Mouse (Mus musculus): ENCODE measurements around the gene Hsd17b12. TPM values are rescaled to one million over a fixed set of nuclear protein-coding genes. Genes with fewer than 3 reads are reported as not detected.

Hsd17b12 gene
- polyA plus RNA-seq, 1 experiment from 2014 or later, result 109 TPM

DNA sequence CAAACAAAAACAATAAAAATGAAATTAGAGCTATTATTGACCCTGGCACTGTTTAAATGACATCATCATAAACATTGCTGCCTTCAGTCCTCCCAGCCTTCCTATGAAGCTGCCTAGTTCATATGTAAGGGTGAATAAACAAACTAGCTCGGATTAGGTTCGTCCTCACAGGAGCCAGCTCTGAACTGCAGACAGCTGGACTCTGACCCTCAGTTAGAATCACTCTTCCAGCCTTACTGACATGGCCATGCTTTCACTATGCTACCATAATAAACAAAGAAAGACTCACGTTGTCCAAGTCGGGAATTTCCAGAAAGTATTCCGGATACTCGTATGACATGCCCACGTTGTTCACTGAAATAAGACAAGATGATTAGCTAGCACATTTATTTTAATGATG is 91.6 kb downstream of the Hsd17b12 start:
- WGBS, result 82% methylated on average over 7 of the region's 7 CpGs
- Histone ChIP-seq H3K36me3 (no peaks in the 10 kb centered on the region), H3K27ac (replicated peaks) (no peak overlapping the region), H3K4me1 (no peaks in the 10 kb centered on the region), H3K9me3 (no peaks in the 10 kb centered on the region), H3K9ac (replicated peaks) (no peak overlapping the region), H3K27me3 (no peaks in the 10 kb centered on the region), H3K4me3 (no peak overlapping the region), H3K4me2 (replicated peaks) (no peak overlapping the region)
- no peak for ATAC-seq (ENCODE audit: low FRiP score, low read depth)

GRCm38 (mm10) chr2:94062791-94063190 is 95.0 kb downstream of the Hsd17b12 start:
- H3K27ac ChIP-seq (replicated peaks), result no peak overlapping the region
- H3K9ac ChIP-seq (replicated peaks), result no peak overlapping the region
- no peaks in the 10 kb centered on the region for H3K9me3 ChIP-seq
- H3K4me3 ChIP-seq, result no peak overlapping the region
- ATAC-seq (ENCODE audit: low FRiP score, low read depth), result no peak
- H3K4me2 ChIP-seq (replicated peaks), result no peak overlapping the region
- WGBS, result 90% methylated on average over 4 of the region's 4 CpGs
- no peaks in the 10 kb centered on the region for H3K36me3 ChIP-seq
- H3K27me3 ChIP-seq, result no peaks in the 10 kb centered on the region
- no peaks in the 10 kb centered on the region for H3K4me1 ChIP-seq

DNA sequence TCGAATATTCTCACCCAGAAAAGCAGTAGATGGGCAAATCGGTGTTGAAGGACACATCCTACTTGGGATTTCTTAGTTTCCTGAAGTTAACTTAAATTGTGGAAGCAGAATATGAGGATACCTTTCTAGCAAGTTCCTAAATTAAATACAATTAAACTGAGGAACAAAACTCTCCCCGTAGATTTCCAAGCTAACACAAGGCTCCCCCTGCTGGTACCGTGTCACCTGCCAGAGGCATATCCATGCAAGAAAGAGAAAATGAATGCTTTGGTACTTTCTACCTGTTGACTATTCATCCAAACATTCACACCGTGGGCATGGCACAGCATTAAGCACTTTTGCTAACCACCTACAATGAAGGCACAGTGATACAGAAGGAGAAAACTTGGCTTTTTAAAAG is 98.3 kb downstream of the Hsd17b12 start:
- no peak overlapping the region for H3K4me2 ChIP-seq (replicated peaks)
- ATAC-seq (ENCODE audit: low FRiP score, low read depth), result no peak
- no peak overlapping the region for H3K4me3 ChIP-seq
- no peaks in the 10 kb centered on the region for H3K27me3 ChIP-seq
- H3K27ac ChIP-seq (replicated peaks), result no peak overlapping the region
- WGBS, result 91% methylated on average over 5 of the region's 5 CpGs
- H3K4me1 ChIP-seq, result no peaks in the 10 kb centered on the region
- no peaks in the 10 kb centered on the region for H3K36me3 ChIP-seq
- no peaks in the 10 kb centered on the region for H3K9me3 ChIP-seq
- no peak overlapping the region for H3K9ac ChIP-seq (replicated peaks)

DNA sequence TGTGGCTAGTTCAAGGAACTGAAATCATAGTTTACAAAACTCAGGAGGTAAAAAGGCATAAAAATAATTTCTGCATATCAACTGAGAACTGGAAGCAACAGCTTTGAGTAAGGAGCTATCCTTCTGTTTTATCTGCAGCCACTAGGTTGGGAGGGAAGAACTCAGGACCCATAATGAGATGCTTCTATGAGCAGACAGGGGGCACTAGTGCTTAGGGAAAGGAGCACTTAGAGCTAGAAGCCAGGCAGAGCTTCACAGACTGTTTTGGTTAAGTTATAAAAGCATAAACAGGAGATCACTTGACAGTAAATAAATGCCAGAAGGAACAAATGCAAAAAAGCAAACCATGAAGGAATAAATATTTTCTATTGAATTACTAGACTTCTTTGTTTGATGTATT is 103.0 kb downstream of the Hsd17b12 start:
- Histone ChIP-seq H3K9ac (replicated peaks) (no peak overlapping the region), H3K4me2 (replicated peaks) (no peak overlapping the region), H3K36me3 (0 out of 2 replicates have a peak, but pooled peaks cover 3% of the 10 kb centered on the region), H3K9me3 (no peaks in the 10 kb centered on the region), H3K27me3 (no peaks in the 10 kb centered on the region), H3K4me3 (no peak overlapping the region), H3K4me1 (peaks cover 3% of the 10 kb centered on the region; the same call in 1 of the 2 replicates), H3K27ac (replicated peaks) (no peak overlapping the region)
- no peak for ATAC-seq (ENCODE audit: low FRiP score, low read depth)

GRCm38 (mm10) chr2:94051952-94052351 is 105.8 kb downstream of the Hsd17b12 start:
- Histone ChIP-seq H3K9me3 (no peaks in the 10 kb centered on the region), H3K4me2 (replicated peaks) (no peak overlapping the region), H3K27me3 (no peaks in the 10 kb centered on the region), H3K9ac (replicated peaks) (no peak overlapping the region), H3K36me3 (0 out of 2 replicates have a peak, but pooled peaks cover 3% of the 10 kb centered on the region), H3K27ac (replicated peaks) (no peak overlapping the region), H3K4me3 (no peak overlapping the region), H3K4me1 (peaks cover 12% of the 10 kb centered on the region)
- WGBS, result 87% methylated on average over 5 of the region's 5 CpGs
- no peak for ATAC-seq (ENCODE audit: low FRiP score, low read depth)

- ATAC-seq (ENCODE audit: low FRiP score, low read depth), result no peak
- Histone ChIP-seq H3K27me3 (no peaks in the 10 kb centered on the region), H3K9ac (replicated peaks) (no peak overlapping the region), H3K4me3 (no peak overlapping the region), H3K4me1 (peaks cover 12% of the 10 kb centered on the region), H3K36me3 (0 out of 2 replicates have a peak, but pooled peaks cover 3% of the 10 kb centered on the region), H3K27ac (replicated peaks) (no peak overlapping the region), H3K9me3 (no peaks in the 10 kb centered on the region), H3K4me2 (replicated peaks) (no peak overlapping the region)
- WGBS, result 95% methylated on average over 3 of the region's 3 CpGs
These were observed 106.9 kb downstream of the Hsd17b12 start for GRCm38 (mm10) chr2:94050901-94051300.

- no peak for ATAC-seq (ENCODE audit: low FRiP score, low read depth)
- Histone ChIP-seq H3K27me3 (no peaks in the 10 kb centered on the region), H3K9ac (replicated peaks) (no peak overlapping the region), H3K27ac (replicated peaks) (peak overlapping the region; percentile 58), H3K9me3 (no peaks in the 10 kb centered on the region), H3K36me3 (0 out of 2 replicates have a peak, but pooled peaks cover 3% of the 10 kb centered on the region), H3K4me1 (peaks cover 19% of the 10 kb centered on the region), H3K4me3 (no peak overlapping the region), H3K4me2 (replicated peaks) (no peak overlapping the region)
- 75% methylated on average over 5 of the region's 5 CpGs for WGBS
These were observed 108.1 kb downstream of the Hsd17b12 start for GRCm38 (mm10) chr2:94049471-94050176.

DNA sequence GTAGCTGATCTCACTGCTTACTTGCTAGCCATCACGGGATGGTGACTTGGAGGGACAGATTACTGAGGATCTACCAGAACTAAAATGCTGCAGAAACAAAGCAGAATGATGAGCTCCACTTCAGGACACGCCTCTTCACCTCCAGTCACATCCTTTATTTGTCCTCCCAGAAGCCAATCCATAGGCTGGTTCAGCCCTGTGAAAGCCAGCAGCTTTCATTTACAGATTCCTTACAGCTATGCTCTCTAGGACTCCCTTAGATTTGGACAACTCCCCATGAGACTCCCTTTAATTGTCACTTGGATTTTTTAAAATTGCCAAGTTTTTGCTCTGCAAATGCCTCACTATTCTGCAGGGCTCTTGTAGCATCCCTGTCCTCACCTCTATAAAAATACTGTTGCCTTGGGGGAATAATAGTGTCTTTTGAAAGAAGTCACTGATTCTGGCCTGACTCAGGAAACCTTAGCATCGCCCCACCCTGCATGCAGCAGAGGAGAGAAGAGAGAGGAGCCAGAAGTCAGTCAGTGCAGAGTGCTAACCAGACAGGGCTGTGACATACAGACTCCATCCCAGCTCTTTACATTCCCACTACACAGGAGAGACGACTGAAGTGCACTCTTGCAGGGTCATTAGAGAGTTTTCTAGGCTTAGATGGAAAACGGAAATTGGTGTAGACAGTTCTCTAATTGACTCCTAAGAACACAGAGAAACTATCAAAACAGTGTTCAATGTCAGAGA is 108.9 kb downstream of the Hsd17b12 start:
- no peak overlapping the region for H3K4me2 ChIP-seq (replicated peaks)
- H3K27me3 ChIP-seq, result no peaks in the 10 kb centered on the region
- H3K9ac ChIP-seq (replicated peaks), result no peak overlapping the region
- peaks cover 25% of the 10 kb centered on the region for H3K4me1 ChIP-seq
- no peaks in the 10 kb centered on the region for H3K9me3 ChIP-seq
- no peak for ATAC-seq (ENCODE audit: low FRiP score, low read depth)
- no peak overlapping the region for H3K4me3 ChIP-seq
- peak overlapping the region; percentile 58 for H3K27ac ChIP-seq (replicated peaks)
- H3K36me3 ChIP-seq, result 0 out of 2 replicates have a peak, but pooled peaks cover 3% of the 10 kb centered on the region
- WGBS, result 69% methylated on average over 5 of the region's 5 CpGs

- Histone ChIP-seq H3K36me3 (0 out of 2 replicates have a peak, but pooled peaks cover 3% of the 10 kb centered on the region), H3K27ac (replicated peaks) (no peak overlapping the region), H3K9me3 (no peaks in the 10 kb centered on the region), H3K27me3 (no peaks in the 10 kb centered on the region), H3K4me3 (no peak overlapping the region), H3K4me1 (peaks cover 28% of the 10 kb centered on the region), H3K4me2 (replicated peaks) (no peak overlapping the region), H3K9ac (replicated peaks) (no peak overlapping the region)
- WGBS, result 38% methylated on average over 1 of the region's 1 CpGs
- no peak for ATAC-seq (ENCODE audit: low FRiP score, low read depth)
These were observed 109.5 kb downstream of the Hsd17b12 start for GRCm38 (mm10) chr2:94048271-94048670.

- H3K4me1 ChIP-seq, result peaks cover 28% of the 10 kb centered on the region
- H3K27ac ChIP-seq (replicated peaks), result no peak overlapping the region
- H3K9me3 ChIP-seq, result no peaks in the 10 kb centered on the region
- no peak overlapping the region for H3K4me3 ChIP-seq
- WGBS, result 85% methylated on average over 6 of the region's 6 CpGs
- H3K4me2 ChIP-seq (replicated peaks), result no peak overlapping the region
- no peak overlapping the region for H3K9ac ChIP-seq (replicated peaks)
- 0 out of 2 replicates have a peak, but pooled peaks cover 2% of the 10 kb centered on the region for H3K36me3 ChIP-seq
- no peak for ATAC-seq (ENCODE audit: low FRiP score, low read depth)
- H3K27me3 ChIP-seq, result no peaks in the 10 kb centered on the region
These were observed 112.2 kb downstream of the Hsd17b12 start for GRCm38 (mm10) chr2:94045411-94046090.

GRCm38 (mm10) chr2:94044174-94044573 is 113.6 kb downstream of the Hsd17b12 start:
- Histone ChIP-seq H3K27me3 (no peaks in the 10 kb centered on the region), H3K4me2 (replicated peaks) (no peak overlapping the region), H3K9me3 (no peaks in the 10 kb centered on the region), H3K4me3 (no peak overlapping the region), H3K9ac (replicated peaks) (no peak overlapping the region), H3K27ac (replicated peaks) (no peak overlapping the region), H3K4me1 (peaks cover 24% of the 10 kb centered on the region), H3K36me3 (0 out of 2 replicates have a peak, but pooled peaks cover 2% of the 10 kb centered on the region)
- WGBS, result 82% methylated on average over 2 of the region's 2 CpGs
- no peak for ATAC-seq (ENCODE audit: low FRiP score, low read depth)

DNA sequence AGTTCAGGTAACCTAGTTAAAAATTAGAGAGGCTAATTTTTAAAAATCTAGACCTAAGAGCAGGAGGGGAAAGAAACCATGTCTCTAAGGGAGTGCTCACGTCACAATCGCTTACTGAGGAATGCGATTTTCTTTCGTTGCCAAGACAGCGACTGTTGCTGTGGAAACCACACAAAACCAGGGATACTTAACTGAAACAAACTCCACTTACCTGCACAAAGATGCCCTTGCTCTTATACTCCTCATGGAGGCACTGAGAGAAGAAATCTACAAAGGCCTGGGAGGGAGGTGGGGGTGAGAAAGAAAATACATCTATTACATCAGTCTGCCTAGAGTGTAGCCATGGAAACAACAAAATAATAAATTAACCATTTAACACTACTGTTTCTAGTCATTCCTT is 114.1 kb downstream of the Hsd17b12 start:
- 41% methylated on average over 5 of the region's 5 CpGs for WGBS
- no peak overlapping the region for H3K27ac ChIP-seq (replicated peaks)
- peak; percentile 63 for ATAC-seq (ENCODE audit: low FRiP score, low read depth)
- 0 out of 2 replicates have a peak, but pooled peaks cover 2% of the 10 kb centered on the region for H3K36me3 ChIP-seq
- H3K4me3 ChIP-seq, result no peak overlapping the region
- H3K4me1 ChIP-seq, result peaks cover 21% of the 10 kb centered on the region
- no peak overlapping the region for H3K9ac ChIP-seq (replicated peaks)
- no peaks in the 10 kb centered on the region for H3K27me3 ChIP-seq
- no peaks in the 10 kb centered on the region for H3K9me3 ChIP-seq
- no peak overlapping the region for H3K4me2 ChIP-seq (replicated peaks)

Data from midbrain, embryonic 12.5 days (tissue).